Mouse (Mus musculus) heart, adult 2 months (tissue): ENCODE measurements around the gene Kat5. TPM values are rescaled to one million over a fixed set of nuclear protein-coding genes. Genes with fewer than 3 reads are reported as not detected.
A peak's percentile ranks its signal among the peaks of the same experiment; 100 is the strongest.

ENCODE experiments used
- DNase-seq, 2 experiments: peaks; one replicate each; pipeline ENCODE4 v3.0.0; 2021
- H3K27ac ChIP-seq: fragments of 200-600 bp; 2 replicates; pipeline ENCODE4 v1.8.1; 2022
- H3K27me3 ChIP-seq: fragments of 200-500 bp; 2 replicates; pipeline ENCODE4 v1.6.1; 2012; ENCODE audit warnings: mild to moderate bottlenecking, low read length, inconsistent platforms, mixed read lengths; ENCODE audit not compliant: control insufficient read depth, insufficient read depth
- H3K36me3 ChIP-seq: fragments of 200-500 bp; 2 replicates; pipeline ENCODE4 v1.6.1; 2012; ENCODE audit warnings: low read length, inconsistent platforms; ENCODE audit not compliant: control insufficient read depth, insufficient read depth
- H3K4me1 ChIP-seq: fragments of 200-500 bp; 2 replicates; pipeline ENCODE4 v1.6.1; 2011; ENCODE audit warnings: low read length; ENCODE audit not compliant: control insufficient read depth, insufficient read depth
- H3K4me3 ChIP-seq: fragments of 200-600 bp; 2 replicates; pipeline ENCODE4 v1.8.1; 2022
- H3K79me2 ChIP-seq: fragments of 200-500 bp; replicated peaks from 2 replicates; pipeline ENCODE4 v1.6.1; 2012; ENCODE audit warnings: mild to moderate bottlenecking, inconsistent platforms, low read length, moderate library complexity, mixed read lengths; ENCODE audit not compliant: control insufficient read depth, insufficient read depth
- H3K9ac ChIP-seq: fragments of 200-500 bp; 2 replicates; pipeline ENCODE4 v1.6.1; 2012; ENCODE audit warnings: low read depth, mild to moderate bottlenecking, control low read depth, inconsistent platforms, low read length, mixed read lengths
- CTCF ChIP-seq: fragments of 200-600 bp; IDR thresholded peaks from 2 replicates; pipeline ENCODE4 v1.8.1; 2022; ENCODE audit warnings: antibody characterized with exemption, mild to moderate bottlenecking, moderate library complexity
- EP300 ChIP-seq: fragments of 200-500 bp; IDR thresholded peaks from 2 replicates; pipeline ENCODE4 v1.6.1; 2011; ENCODE audit warnings: low read depth, low read length, control low read depth; ENCODE audit not compliant: insufficient read depth
- POLR2A ChIP-seq: fragments of 200-500 bp; IDR thresholded peaks from 2 replicates; pipeline ENCODE4 v1.6.1; 2011; ENCODE audit warnings: mild to moderate bottlenecking, low read depth, low read length, control low read depth; ENCODE audit not compliant: insufficient read depth
- WGBS: fragments of 180-500 bp; shearing (Covaris S2); methylation state at CpG from one replicate; pipeline ENCODE4 v1.1.7; 2018; 5-methylcytosine and 5-hydroxymethylcytosine counted together
- intact Hi-C: fragments of 180-260 bp; cut with DNase I; formaldehyde crosslinking; loops from one replicate; pipeline ENCODE4 v1.15.1; 2025
- polyA plus RNA-seq: library from polyadenylated mRNA; depleted of rRNA; stranded (reverse); fragments of >200 nt; gene quantifications from 2 replicates; pipeline ENCODE4 v1.2.3, GENCODE M21; 2012
- total RNA-seq, 2 experiments: library from RNA; stranded (reverse); gene quantifications; 2 replicates each; pipeline ENCODE4 v1.2.3; 2021

The Kat5 gene
- total and polyA plus RNA-seq, 3 experiments = 27.0 to 36.1 (median 27.5) TPM

GRCm38 (mm10) chr19:5641641-5642040 is 31.6 kb upstream of the Kat5 start:
- Histone ChIP-seq H3K27ac (no peak overlapping the region), H3K4me1 (peaks cover 12% of the 10 kb centered on the region), H3K36me3 (peaks cover 4% of the 10 kb centered on the region), H3K4me3 (no peak overlapping the region), H3K79me2 (peaks cover 3% of the 10 kb centered on the region; the same call in 1 of the 2 replicates), H3K9ac (no peak overlapping the region), H3K27me3 (no peaks in the 10 kb centered on the region)
- DNase-seq = no peak
- TF ChIP-seq EP300 (no peak), CTCF (no peak), POLR2A (no peak)
- intact Hi-C loops = loop anchor here (2.0 kb wide), 1 partner anchor 19 kb away; no protein-coding TSS in a partner anchor
- WGBS = 84% methylated on average over 8 of the region's 8 CpGs

GRCm38 (mm10) chr19:5641021-5641420 is 31.0 kb upstream of the Kat5 start:
- no peak overlapping the region for H3K27ac ChIP-seq

GRCm38 (mm10) chr19:5640339-5640738 is 30.3 kb upstream of the Kat5 start:
- Histone ChIP-seq H3K4me3 (no peak overlapping the region), H3K9ac (no peak overlapping the region), H3K4me1 (peaks cover 13% of the 10 kb centered on the region), H3K27me3 (no peaks in the 10 kb centered on the region), H3K36me3 (peaks cover 4% of the 10 kb centered on the region), H3K79me2 (peaks cover 3% of the 10 kb centered on the region; the same call in 1 of the 2 replicates), H3K27ac (no peak overlapping the region)
- intact Hi-C loops = no loop called here
- DNase-seq = peak in 1 of 2 experiments; percentile 13
- WGBS = 33% methylated on average over 9 of the region's 9 CpGs
- TF ChIP-seq CTCF = no peak
- TF ChIP-seq EP300 = no peak
- TF ChIP-seq POLR2A = no peak

More at GRCm38 (mm10) chr19:5641021-5641420, 31.0 kb upstream of the Kat5 start:
- intact Hi-C loops = no loop called here
- no peak for DNase-seq
- H3K9ac ChIP-seq = no peak overlapping the region
- TF ChIP-seq POLR2A (no peak), CTCF (no peak), EP300 (no peak)
- no peak overlapping the region for H3K4me3 ChIP-seq
- H3K79me2 ChIP-seq = peaks cover 3% of the 10 kb centered on the region; the same call in 1 of the 2 replicates
- H3K4me1 ChIP-seq = peaks cover 13% of the 10 kb centered on the region
- H3K36me3 ChIP-seq = peaks cover 4% of the 10 kb centered on the region
- WGBS = 81% methylated on average over 17 of the region's 17 CpGs
- no peaks in the 10 kb centered on the region for H3K27me3 ChIP-seq

GRCm38 (mm10) chr19:5638416-5639005 is 28.5 kb upstream of the Kat5 start:
- Histone ChIP-seq H3K79me2 (peaks cover 3% of the 10 kb centered on the region; the same call in 1 of the 2 replicates), H3K4me1 (peaks cover 13% of the 10 kb centered on the region), H3K9ac (peak overlapping the region; percentile 99), H3K27ac (peak overlapping the region; percentile 99), H3K4me3 (peak overlapping the region; percentile 83), H3K27me3 (no peaks in the 10 kb centered on the region), H3K36me3 (peaks cover 4% of the 10 kb centered on the region)
- WGBS = 86% methylated on average over 18 of the region's 18 CpGs
- intact Hi-C loops = no loop called here
- no peak for TF ChIP-seq CTCF
- no peak for TF ChIP-seq POLR2A
- no peak for TF ChIP-seq EP300
- peak in 1 of 2 experiments; percentile 8 for DNase-seq

GRCm38 (mm10) chr19:5637069-5638047 is 27.3 kb upstream of the Kat5 start, which contains the start of gene Rela:
Gene Rela, plus strand, starts transcription at chr19:5637483.
- under 1% methylated on average over 109 of the region's 109 CpGs for WGBS
- TF ChIP-seq EP300 (0 out of 2 replicates have a peak, but pooled peaks have one; percentile 43), CTCF (no peak), POLR2A (peak; percentile 84)
- no peaks in the 10 kb centered on the region for H3K27me3 ChIP-seq
- peaks cover 4% of the 10 kb centered on the region for H3K36me3 ChIP-seq
- peaks cover 3% of the 10 kb centered on the region; the same call in 1 of the 2 replicates for H3K79me2 ChIP-seq
- peaks cover 13% of the 10 kb centered on the region for H3K4me1 ChIP-seq
- DNase-seq = peak; percentile 96
- H3K9ac ChIP-seq = peak within 1 kb of the TSS; percentile 99
- peak within 1 kb of the TSS; percentile 99 for H3K27ac ChIP-seq
- H3K4me3 ChIP-seq = peak within 1 kb of the TSS; percentile 83
- intact Hi-C loops = loop anchor here (2.0 kb wide), 4 partner anchors 25 to 69 kb away; partner anchors contain the start of genes Ap5b1 and Sipa1
